Mouse (Mus musculus) monocyte, adult 5-6 weeks (primary cell): ENCODE data around the gene Hspa1b. TPM values are rescaled to one million over a fixed set of nuclear protein-coding genes. Genes with fewer than 3 reads are reported as not detected.

Experiments used
- ATAC-seq: fragments of 153-309, 156-312 bp; replicated peaks from 2 replicates; pipeline ENCODE4 v1.8.0; 2017; ENCODE audit warnings: mild to moderate bottlenecking; ENCODE audit not compliant: low TSS enrichment, insufficient number of reproducible peaks, severe bottlenecking, poor library complexity, low FRiP score
- total RNA-seq: library from RNA; stranded (forward); fragments of 200-1000, 200-491, 200-594 nt; gene quantifications from 3 replicates; pipeline ENCODE4 v1.2.3, GENCODE M21; 2017

Gene Hspa1b
- total RNA-seq, 1 experiment from 2014 or later, result 15.8 TPM

DNA sequence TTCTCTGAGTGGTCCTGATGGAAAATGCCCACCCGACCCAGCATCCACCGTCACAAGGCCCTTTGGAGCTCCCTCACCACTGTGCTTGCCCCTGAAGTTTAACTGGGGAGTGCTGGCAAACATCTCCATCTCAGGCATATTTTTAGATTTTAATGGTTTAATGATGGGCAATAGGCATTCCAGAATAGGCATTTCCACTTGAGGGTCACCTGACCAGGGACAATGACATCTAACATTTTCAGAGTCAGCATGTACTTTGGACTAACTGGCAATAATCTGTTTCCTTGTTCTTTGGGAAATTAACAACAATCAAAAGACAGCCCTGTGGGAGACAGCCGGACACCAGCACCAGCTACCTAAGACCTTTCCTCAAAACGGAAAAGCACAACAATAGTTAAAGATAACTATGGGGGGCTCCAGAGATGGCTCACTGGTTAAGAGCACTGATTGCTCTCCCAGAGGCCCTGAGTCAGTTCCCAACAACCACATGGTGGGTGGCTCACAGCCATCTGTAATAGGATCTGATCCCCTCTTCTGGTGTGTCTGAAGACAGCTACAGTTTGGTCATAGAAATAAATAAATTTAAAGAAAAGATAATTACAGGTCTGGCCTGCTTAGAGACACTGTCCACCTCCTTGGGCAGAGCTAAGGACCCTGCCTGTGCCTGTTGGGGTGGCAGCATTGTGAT, 15.8 kb downstream of the Hspa1b start:
- ATAC-seq, result no peak

GRCm38 (mm10) chr17:34941344-34942041, 17.5 kb downstream of the Hspa1b start:
- ATAC-seq, result no peak

- ATAC-seq, result peak; percentile 64
Observed at GRCm38 (mm10) chr17:34937960-34938505, 21.0 kb downstream of the Hspa1b start.

- ATAC-seq, result peak; percentile 54
Observed at GRCm38 (mm10) chr17:34934830-34935229, 24.2 kb downstream of the Hspa1b start.

GRCm38 (mm10) chr17:34934031-34934430, 25.0 kb downstream of the Hspa1b start:
- ATAC-seq, result no peak

DNA sequence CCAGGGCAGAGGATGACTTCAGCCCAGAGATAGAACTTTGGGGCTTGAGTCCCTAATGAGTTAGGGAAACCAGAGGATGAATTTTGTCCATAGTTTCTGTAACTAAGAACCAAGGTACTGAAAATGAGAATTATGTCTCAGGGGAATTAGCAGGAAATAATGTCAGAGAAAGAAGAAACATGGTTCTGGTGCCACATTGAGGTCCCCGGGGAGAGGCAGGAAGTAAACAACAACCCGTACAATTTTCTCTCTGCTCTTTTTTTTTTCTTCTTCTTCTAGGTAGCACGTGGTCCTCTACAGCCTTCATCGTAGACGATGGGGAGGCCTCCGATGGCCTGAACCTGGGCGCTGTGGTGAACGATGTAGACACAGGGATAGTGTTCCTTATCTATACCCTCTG, 26.8 kb downstream of the Hspa1b start:
- ATAC-seq, result no peak

GRCm38 (mm10) chr17:34931735-34932098, 27.3 kb downstream of the Hspa1b start:
- no peak for ATAC-seq

DNA sequence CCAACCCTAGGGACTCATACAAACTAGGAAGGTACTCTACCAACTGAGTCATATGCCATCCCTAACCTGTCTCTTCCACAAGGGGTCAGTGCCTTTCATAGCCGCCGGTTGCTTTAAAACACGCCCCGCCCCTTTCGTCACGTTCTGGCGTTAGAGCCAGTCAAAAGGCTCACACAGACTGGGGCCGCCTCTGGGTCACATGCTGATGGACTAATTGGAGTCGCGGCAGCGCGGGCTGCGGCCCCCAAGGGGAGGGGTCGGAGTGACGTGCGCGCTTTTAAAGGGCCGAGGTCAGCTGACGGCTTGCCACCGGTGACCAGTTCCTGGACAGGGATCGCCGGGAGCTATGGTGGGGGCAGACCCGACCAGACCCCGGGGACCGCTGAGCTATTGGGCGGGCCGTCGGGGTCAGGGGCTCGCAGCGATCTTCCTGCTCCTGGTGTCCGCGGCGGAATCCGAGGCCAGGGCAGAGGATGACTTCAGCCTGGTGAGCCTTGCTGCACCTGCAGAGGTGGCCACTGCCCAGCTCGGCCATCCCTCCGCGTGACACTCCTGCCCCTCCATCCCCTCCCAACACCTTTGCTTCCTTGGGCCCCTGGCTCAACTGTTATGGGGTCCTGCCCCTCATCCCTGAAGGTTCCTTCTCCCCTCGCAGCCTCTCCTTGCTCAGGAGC, 27.8 kb downstream of the Hspa1b start, which contains the start of gene Neu1:
Gene Neu1 (plus strand): TSS at position 193 of the 674 bp plus-strand sequence.
- ATAC-seq, result peak; percentile 91

DNA sequence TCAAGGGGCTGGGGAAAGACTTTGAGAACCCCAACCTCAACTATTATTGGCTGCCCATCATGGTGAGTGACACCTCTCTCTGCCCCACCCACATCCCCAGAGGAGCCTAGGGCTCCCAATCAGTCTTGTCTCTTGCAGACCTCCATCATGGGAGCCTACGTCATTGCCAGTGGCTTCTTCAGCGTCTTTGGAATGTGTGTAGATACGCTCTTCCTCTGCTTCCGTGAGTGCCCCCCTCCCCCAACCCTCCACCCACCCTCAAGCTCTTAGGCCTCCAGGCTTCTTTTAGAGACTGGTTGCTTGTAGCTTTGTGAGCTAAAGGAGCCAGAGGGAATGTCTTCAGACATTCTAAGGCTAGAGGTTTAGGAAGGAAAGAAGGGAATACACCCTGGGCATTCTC, 30.2 kb downstream of the Hspa1b start:
- ATAC-seq, result no peak

DNA sequence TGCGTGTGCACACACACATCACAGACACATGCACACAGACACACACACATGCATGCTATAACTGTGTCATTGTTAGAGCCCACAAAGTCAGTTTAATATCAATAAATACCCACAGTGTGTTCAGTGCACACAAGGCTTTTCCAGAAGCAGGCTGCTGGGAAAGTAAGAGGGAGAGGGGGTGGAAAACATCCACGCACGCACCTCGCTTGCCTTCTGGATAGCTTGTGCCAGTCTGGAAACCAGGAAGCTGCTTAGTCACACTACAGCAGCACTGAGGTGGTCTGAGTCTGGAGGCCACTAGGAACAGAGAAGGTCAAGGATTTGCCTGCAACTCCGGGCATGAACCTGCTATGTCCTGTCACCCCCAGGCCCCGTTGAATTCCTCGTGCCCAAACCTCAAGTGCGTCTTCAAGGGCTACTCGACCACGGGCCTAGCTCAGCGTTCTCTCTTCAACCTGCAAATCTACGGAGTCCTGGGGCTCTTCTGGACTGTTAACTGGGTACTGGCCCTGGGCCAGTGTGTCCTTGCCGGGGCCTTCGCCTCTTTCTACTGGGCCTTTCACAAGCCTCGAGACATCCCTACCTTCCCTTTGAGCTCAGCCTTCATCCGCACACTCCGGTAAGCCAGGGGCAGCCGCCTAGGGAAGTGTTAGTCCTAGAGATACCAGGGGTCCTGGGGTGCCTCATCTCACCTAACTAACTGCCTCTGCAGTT, 31.6 kb downstream of the Hspa1b start:
- ATAC-seq, result no peak

GRCm38 (mm10) chr17:34924258-34924657, 34.8 kb downstream of the Hspa1b start:
- ATAC-seq, result no peak

- ATAC-seq, result no peak
Observed at GRCm38 (mm10) chr17:34922939-34923338, 36.1 kb downstream of the Hspa1b start.

GRCm38 (mm10) chr17:34917188-34917587, 41.9 kb downstream of the Hspa1b start:
- no peak for ATAC-seq

GRCm38 (mm10) chr17:34916316-34916715, 42.7 kb downstream of the Hspa1b start:
- ATAC-seq, result no peak

DNA sequence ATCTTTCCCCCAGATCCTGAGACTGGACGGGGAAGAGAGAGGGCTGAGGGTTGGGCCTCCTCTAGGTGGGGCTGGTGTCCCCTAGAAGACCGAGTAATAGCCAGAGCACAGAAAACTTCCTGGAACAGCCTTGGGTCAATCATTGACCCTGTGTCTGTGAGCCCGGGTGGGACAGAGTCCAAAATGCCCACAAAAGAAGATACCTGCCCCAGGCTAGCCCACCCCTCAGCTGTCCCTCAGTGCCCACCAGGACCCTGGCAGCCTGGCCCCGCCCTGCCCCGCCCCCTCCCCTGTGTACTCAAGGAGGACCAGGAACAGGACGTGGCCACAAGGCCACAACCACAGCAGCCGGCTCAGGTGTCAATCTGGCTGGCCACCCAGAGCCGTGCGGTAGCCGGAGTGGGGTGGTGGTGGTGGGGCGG, 43.6 kb downstream of the Hspa1b start:
- no peak for ATAC-seq

DNA sequence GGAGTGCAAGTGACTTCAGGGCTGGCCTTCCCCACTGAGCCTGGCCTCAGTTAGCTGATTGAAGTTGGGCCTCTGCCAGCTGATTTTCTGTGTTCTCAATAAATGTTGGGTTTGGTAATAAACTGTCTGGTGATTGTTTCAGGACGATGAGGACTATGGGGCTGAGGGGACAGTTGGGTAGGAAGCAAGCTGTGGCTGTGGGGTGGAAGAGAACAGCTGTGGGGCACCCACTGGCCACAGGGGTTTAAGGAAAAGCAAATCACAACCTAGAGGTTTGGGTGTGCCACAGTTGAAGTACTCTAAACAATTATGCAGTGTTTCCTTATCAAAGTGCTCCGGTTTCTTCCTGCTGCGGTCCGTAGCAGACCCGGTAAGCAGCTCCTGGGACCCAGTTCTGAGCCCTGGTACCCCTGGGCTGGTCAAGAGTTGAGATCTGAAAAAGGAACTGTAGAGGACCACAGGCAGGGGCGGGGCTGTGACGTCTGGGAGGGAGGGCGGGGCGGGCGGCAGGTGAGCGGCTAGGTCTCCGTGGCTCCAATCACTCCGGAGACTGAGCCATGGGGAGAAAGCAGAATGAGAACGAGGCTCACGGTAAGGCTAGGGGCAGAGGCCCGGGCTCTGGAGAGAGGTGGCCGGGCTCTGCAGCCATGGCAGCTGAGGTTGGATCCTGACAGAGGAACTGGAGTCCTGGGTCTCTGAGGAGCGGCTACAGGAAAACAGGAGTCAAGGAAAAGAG, 44.9 kb downstream of the Hspa1b start, which contains the start of gene Slc44a4:
Gene Slc44a4 (plus strand): TSS at position 537 of the 736 bp plus-strand sequence.
- ATAC-seq, result no peak

DNA sequence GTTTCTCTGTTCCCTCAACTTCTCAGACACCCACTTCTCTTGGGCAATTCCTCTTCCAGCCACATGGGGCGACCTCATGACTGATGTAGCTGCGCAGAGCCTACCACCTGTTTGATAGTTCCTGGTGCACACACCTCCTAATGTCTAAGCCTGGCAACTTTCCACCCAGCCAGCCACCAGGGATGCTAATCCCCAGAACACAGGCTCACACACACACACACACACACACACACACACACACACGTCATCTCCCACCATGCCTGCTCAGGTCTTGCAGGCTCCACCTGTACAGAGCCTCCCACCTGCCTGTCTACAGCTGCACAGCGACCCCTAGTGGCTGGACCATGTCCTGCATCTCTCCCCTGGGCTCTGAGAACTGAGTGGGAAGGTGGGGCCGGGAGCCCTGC, 47.1 kb downstream of the Hspa1b start:
- peak; percentile 72 for ATAC-seq

DNA sequence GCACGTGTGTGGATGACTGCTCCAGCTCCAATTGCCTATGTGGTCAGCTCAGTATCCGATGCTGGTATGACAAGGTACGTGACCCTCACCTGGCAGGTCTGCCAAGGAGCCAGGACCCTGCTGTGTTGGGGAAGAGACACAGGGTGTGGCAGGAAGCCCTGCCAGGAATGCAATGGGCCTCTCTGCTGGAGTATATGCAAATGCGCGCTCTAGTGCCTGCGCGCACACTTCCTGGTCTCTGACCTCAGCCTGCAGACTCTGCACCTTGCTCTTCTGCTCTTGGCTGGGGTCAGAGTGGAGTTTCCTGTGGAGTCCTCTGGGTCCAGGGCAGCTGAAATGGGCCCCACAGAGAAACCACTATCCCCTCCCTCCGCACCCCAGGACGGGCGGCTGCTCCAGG, 48.1 kb downstream of the Hspa1b start:
- no peak for ATAC-seq
